Mouse (Mus musculus) lung, embryonic 16.5 days (tissue): ENCODE results near the gene Ikzf4. TPM values are rescaled to one million over a fixed set of nuclear protein-coding genes. Genes with fewer than 3 reads are reported as not detected.
"Not testable (repeated sequence)": the region's sequence is repeated elsewhere in the genome, so short reads cannot be mapped to it uniquely, and the experiment has no call there.

Experiments
- ATAC-seq: fragments of 200-750 bp; cut with Nextera tagmentation; 2 replicates; pipeline ENCODE4 v1.8.0; 2017; ENCODE audit warnings: low read depth, mild to moderate bottlenecking, moderate library complexity
- H3K27ac ChIP-seq: fragments of 300-500 bp; sonication (generic); 2 replicates; pipeline ENCODE4 v1.5.1; 2014; ENCODE audit warnings: mild to moderate bottlenecking, control low read depth, low read length
- H3K27me3 ChIP-seq: fragments of 300-500 bp; sonication (generic); 2 replicates; pipeline ENCODE4 v1.6.1; 2014; ENCODE audit warnings: low read depth, low read length, mixed read lengths; ENCODE audit not compliant: control insufficient read depth, insufficient read depth
- H3K36me3 ChIP-seq: fragments of 300-500 bp; sonication (generic); 2 replicates; pipeline ENCODE4 v1.6.1; 2014; ENCODE audit warnings: low read length; ENCODE audit not compliant: control insufficient read depth, insufficient read depth
- H3K4me1 ChIP-seq: fragments of 300-500 bp; sonication (generic); replicated peaks from 2 replicates; pipeline ENCODE4 v1.6.1; 2014; ENCODE audit warnings: low read length, mixed read lengths; ENCODE audit not compliant: control insufficient read depth, insufficient read depth
- H3K4me2 ChIP-seq: fragments of 300-500 bp; sonication (generic); 2 replicates; pipeline ENCODE4 v1.6.1; 2014; ENCODE audit warnings: low read depth, low read length, control low read depth
- H3K4me3 ChIP-seq: fragments of 300-500 bp; sonication (generic); 2 replicates; pipeline ENCODE4 v1.5.1; 2014; ENCODE audit warnings: mild to moderate bottlenecking, low read length, control low read depth
- H3K9ac ChIP-seq: fragments of 300-500 bp; sonication (generic); 2 replicates; pipeline ENCODE4 v1.6.1; 2014; ENCODE audit warnings: low read length, control low read depth
- H3K9me3 ChIP-seq: fragments of 300-500 bp; sonication (generic); 2 replicates; pipeline ENCODE4 v1.6.1; 2016; ENCODE audit warnings: low read length; ENCODE audit not compliant: control insufficient read depth
- WGBS: fragments of 180-500 bp; shearing (Covaris S2); extraction: QIAGEN DNeasy Blood & Tissue Kit; methylation state at CpG from one replicate; pipeline ENCODE4 v1.1.7; 2014; 5-methylcytosine and 5-hydroxymethylcytosine counted together
- polyA plus RNA-seq: library from polyadenylated mRNA; unstranded; fragments of >200 nt; fragmentation: Nextera tagmentation; extraction: Ambion mirVana; gene quantifications from 2 replicates; pipeline ENCODE4 v1.2.1, GENCODE M21; 2015

The Ikzf4 gene
- polyA plus RNA-seq, 1 experiment from 2014 or later, result 1.6 TPM

- H3K9me3 ChIP-seq, result no peaks in the 10 kb centered on the region
- H3K4me2 ChIP-seq, result no peak overlapping the region
- no peak for ATAC-seq
- no peaks in the 10 kb centered on the region for H3K4me1 ChIP-seq
- 88% methylated on average over 1 of the region's 1 CpGs for WGBS
- no peak overlapping the region for H3K9ac ChIP-seq
- peaks cover 4% of the 10 kb centered on the region for H3K36me3 ChIP-seq
- no peak overlapping the region for H3K4me3 ChIP-seq
- no peaks in the 10 kb centered on the region for H3K27me3 ChIP-seq
- H3K27ac ChIP-seq, result no peak overlapping the region
These were observed 27.2 kb downstream of the Ikzf4 start for GRCm38 (mm10) chr10:128618570-128618969.

GRCm38 (mm10) chr10:128615798-128616448 lies 29.9 kb downstream of the Ikzf4 start:
- 88% methylated on average over 6 of the region's 7 CpGs for WGBS
- not testable (repeated sequence) for H3K27ac ChIP-seq, ATAC-seq, H3K4me2 ChIP-seq, H3K9ac ChIP-seq, H3K4me1 ChIP-seq, H3K4me3 ChIP-seq, H3K9me3 ChIP-seq, H3K36me3 ChIP-seq, H3K27me3 ChIP-seq

GRCm38 (mm10) chr10:128614934-128615333 lies 30.9 kb downstream of the Ikzf4 start:
- H3K4me1 ChIP-seq, result 0 out of 2 replicates have a peak, but pooled peaks cover 2% of the 10 kb centered on the region
- no peak for ATAC-seq
- no peak overlapping the region for H3K4me2 ChIP-seq
- WGBS, result 51% methylated on average over 3 of the region's 3 CpGs
- H3K9ac ChIP-seq, result no peak overlapping the region
- no peak overlapping the region for H3K27ac ChIP-seq
- no peaks in the 10 kb centered on the region for H3K36me3 ChIP-seq
- no peaks in the 10 kb centered on the region for H3K9me3 ChIP-seq
- H3K27me3 ChIP-seq, result no peaks in the 10 kb centered on the region; the same call in 1 of the 2 replicates
- no peak overlapping the region for H3K4me3 ChIP-seq

- not testable (repeated sequence) for ATAC-seq, H3K36me3 ChIP-seq, H3K27ac ChIP-seq, H3K4me1 ChIP-seq, H3K9ac ChIP-seq, H3K9me3 ChIP-seq, H3K4me2 ChIP-seq, H3K4me3 ChIP-seq, H3K27me3 ChIP-seq
- WGBS, result 59% methylated on average over 4 of the region's 4 CpGs
These were observed 32.0 kb downstream of the Ikzf4 start for GRCm38 (mm10) chr10:128613820-128614219.

GRCm38 (mm10) chr10:128613154-128613440 lies 32.7 kb downstream of the Ikzf4 start:
- Histone ChIP-seq H3K36me3 (no peaks in the 10 kb centered on the region), H3K9me3 (no peaks in the 10 kb centered on the region), H3K4me3 (no peak overlapping the region), H3K27ac (no peak overlapping the region), H3K27me3 (no peaks in the 10 kb centered on the region; the same call in 1 of the 2 replicates), H3K9ac (no peak overlapping the region), H3K4me1 (0 out of 2 replicates have a peak, but pooled peaks cover 2% of the 10 kb centered on the region), H3K4me2 (peak overlapping the region; percentile 41; the same call in 1 of the 2 replicates)
- WGBS, result 44% methylated on average over 6 of the region's 6 CpGs
- ATAC-seq, result peak; percentile 20; the same call in 1 of the 2 replicates

GRCm38 (mm10) chr10:128612433-128613153 lies 33.2 kb downstream of the Ikzf4 start:
- H3K4me1 ChIP-seq, result 0 out of 2 replicates have a peak, but pooled peaks cover 2% of the 10 kb centered on the region
- WGBS, result 12% methylated on average over 16 of the region's 16 CpGs
- H3K27me3 ChIP-seq, result no peaks in the 10 kb centered on the region; the same call in 1 of the 2 replicates
- H3K4me2 ChIP-seq, result peak overlapping the region; percentile 41
- H3K9me3 ChIP-seq, result no peaks in the 10 kb centered on the region
- no peak overlapping the region for H3K9ac ChIP-seq
- H3K4me3 ChIP-seq, result no peak overlapping the region
- H3K36me3 ChIP-seq, result no peaks in the 10 kb centered on the region
- ATAC-seq, result peak; percentile 83; the same call in 1 of the 2 replicates
- H3K27ac ChIP-seq, result no peak overlapping the region

- no peak for ATAC-seq
- Histone ChIP-seq H3K36me3 (no peaks in the 10 kb centered on the region), H3K4me2 (no peak overlapping the region), H3K27me3 (no peaks in the 10 kb centered on the region), H3K9me3 (no peaks in the 10 kb centered on the region), H3K9ac (no peak overlapping the region), H3K4me1 (no peaks in the 10 kb centered on the region), H3K4me3 (no peak overlapping the region), H3K27ac (no peak overlapping the region)
- WGBS, result 27% methylated on average over 2 of the region's 2 CpGs
These were observed 39.3 kb downstream of the Ikzf4 start for GRCm38 (mm10) chr10:128606483-128606882.

- Histone ChIP-seq H3K27me3 (no peaks in the 10 kb centered on the region), H3K36me3 (no peaks in the 10 kb centered on the region), H3K4me2 (no peak overlapping the region), H3K27ac (no peak overlapping the region), H3K4me1 (no peaks in the 10 kb centered on the region), H3K9me3 (no peaks in the 10 kb centered on the region), H3K4me3 (no peak overlapping the region), H3K9ac (no peak overlapping the region)
- no peak for ATAC-seq
- whole genome bisulfite sequencing, result 71% methylated on average over 4 of the region's 4 CpGs
These were observed 43.2 kb downstream of the Ikzf4 start for GRCm38 (mm10) chr10:128602470-128603128.

GRCm38 (mm10) chr10:128601499-128601898 lies 44.3 kb downstream of the Ikzf4 start:
- H3K27me3 ChIP-seq, result no peaks in the 10 kb centered on the region
- no peak overlapping the region for H3K4me3 ChIP-seq
- H3K36me3 ChIP-seq, result no peaks in the 10 kb centered on the region
- no peaks in the 10 kb centered on the region for H3K9me3 ChIP-seq
- H3K27ac ChIP-seq, result no peak overlapping the region
- no peak for ATAC-seq
- H3K4me2 ChIP-seq, result no peak overlapping the region
- H3K4me1 ChIP-seq, result no peaks in the 10 kb centered on the region
- no peak overlapping the region for H3K9ac ChIP-seq
- 72% methylated on average over 1 of the region's 1 CpGs for WGBS
